Mouse (Mus musculus): ENCODE measurements around the gene Sel1l3. TPM values are rescaled to one million over a fixed set of nuclear protein-coding genes. Genes with fewer than 3 reads are reported as not detected.

The Sel1l3 gene
- polyA plus RNA-seq, 1 experiment = not detected

DNA sequence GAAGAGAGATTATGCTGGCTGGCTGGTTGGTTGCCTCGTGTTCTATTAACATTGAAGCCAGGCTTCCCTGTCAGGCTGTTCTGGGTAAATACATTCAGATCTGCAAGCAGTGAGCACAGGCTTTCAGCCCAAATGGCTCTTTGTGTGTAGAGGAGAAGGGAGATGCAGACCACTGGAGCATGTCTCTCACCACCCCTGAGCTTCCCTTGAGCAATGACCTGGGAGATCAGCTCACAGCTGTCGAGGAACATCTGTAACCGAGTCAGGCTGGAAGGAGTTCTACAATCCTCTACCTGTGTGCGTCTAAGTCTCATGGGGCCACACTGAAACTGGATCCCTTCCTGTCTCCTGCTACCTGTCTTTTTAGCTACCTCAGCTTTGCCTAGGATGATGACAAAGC is 16.8 kb upstream of the Sel1l3 start:
- TF ChIP-seq CTCF (IDR thresholded peaks at IDR 0.05; ENCODE audit: insufficient read depth, low read depth, low read length) = no peak
- no peak for TF ChIP-seq POLR2A (IDR thresholded peaks at IDR 0.05; ENCODE audit: insufficient read depth, low read depth, low read length)
- H3K27ac ChIP-seq (ENCODE audit: insufficient read depth, low read depth, low read length) = no peak overlapping the region
- peaks cover 1% of the 10 kb centered on the region; the same call in 1 of the 2 replicates for H3K4me1 ChIP-seq (ENCODE audit: control insufficient read depth, insufficient read depth, low read length)
- no peak overlapping the region for H3K4me3 ChIP-seq (ENCODE audit: insufficient read depth, low read depth, low read length)
- 85% methylated on average over 4 of the region's 4 CpGs for WGBS

DNA sequence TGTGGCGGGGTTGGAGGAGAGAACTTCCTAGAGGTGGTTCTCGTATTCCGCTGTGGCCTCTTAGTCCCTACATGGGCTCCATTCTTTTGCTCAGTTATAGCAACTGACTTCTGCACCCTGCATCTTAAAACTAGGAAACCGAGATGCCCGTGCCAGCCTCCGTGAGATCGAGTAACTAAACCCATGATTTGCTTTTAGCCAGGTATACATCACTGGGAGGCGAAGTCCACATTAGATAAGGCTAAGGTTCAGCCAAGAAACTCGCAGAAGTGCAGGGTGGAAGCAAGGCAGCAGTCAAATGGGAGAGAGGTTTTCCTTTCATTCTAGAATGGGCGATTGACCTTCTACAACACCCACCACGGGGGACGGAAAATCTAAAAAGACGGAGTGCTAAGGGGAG is 11.7 kb upstream of the Sel1l3 start:
- Histone ChIP-seq H3K4me3 (ENCODE audit: insufficient read depth, low read depth, low read length) (no peak overlapping the region), H3K4me1 (ENCODE audit: control insufficient read depth, insufficient read depth, low read length) (no peaks in the 10 kb centered on the region), H3K27ac (ENCODE audit: insufficient read depth, low read depth, low read length) (no peak overlapping the region)
- no peak for TF ChIP-seq CTCF (IDR thresholded peaks at IDR 0.05; ENCODE audit: insufficient read depth, low read depth, low read length)
- TF ChIP-seq POLR2A (IDR thresholded peaks at IDR 0.05; ENCODE audit: insufficient read depth, low read depth, low read length) = no peak
- 98% methylated on average over 13 of the region's 13 CpGs for WGBS

DNA sequence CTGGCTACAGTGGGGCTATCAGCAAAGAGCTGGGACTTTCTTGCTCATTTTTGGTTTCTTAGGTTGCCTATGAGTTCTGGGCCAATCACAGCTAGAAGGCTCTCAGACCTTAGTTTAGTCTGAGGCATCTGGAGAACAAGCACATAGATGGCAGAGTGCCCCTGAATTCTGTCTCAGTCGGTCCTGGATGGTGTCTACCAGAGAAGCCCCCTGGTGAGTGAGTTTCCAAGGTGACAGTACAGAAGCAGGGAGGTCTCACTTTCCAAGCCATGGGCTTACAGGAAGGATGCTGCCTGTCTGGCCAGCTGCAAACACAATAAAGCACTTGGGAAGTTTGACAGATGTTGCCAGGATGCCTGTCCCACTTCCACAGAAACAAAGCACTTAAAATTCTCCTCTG is 1.1 kb upstream of the Sel1l3 start:
- 0% methylated on average over 1 of the region's 1 CpGs for WGBS
- Histone ChIP-seq H3K4me3 (ENCODE audit: insufficient read depth, low read depth, low read length) (no peak overlapping the region), H3K4me1 (ENCODE audit: control insufficient read depth, insufficient read depth, low read length) (peaks cover 19% of the 10 kb centered on the region), H3K27ac (ENCODE audit: insufficient read depth, low read depth, low read length) (no peak overlapping the region)
- no peak for TF ChIP-seq CTCF (IDR thresholded peaks at IDR 0.05; ENCODE audit: insufficient read depth, low read depth, low read length)
- no peak for TF ChIP-seq POLR2A (IDR thresholded peaks at IDR 0.05; ENCODE audit: insufficient read depth, low read depth, low read length)

DNA sequence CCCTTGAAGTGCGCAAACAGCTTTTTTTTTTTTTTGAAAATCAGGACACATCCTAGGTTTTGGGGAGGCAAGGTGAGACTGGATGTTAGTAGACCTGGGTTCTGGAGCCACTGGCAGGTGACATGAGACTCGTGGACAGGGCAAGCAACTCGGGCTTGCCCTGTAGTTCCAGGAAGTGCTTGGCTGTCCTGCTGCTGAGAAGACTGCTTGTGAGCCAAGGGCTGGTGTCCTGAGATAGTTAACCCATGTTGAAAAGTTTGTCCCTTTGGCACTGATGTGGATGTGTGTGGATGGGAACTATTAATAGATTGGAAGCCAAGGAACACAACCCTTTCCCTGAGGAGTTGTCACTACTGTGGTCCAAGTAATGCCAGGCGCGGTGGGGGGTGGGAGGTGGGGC is 635 bp upstream of the Sel1l3 start:
- WGBS = 46% methylated on average over 5 of the region's 5 CpGs
- no peak overlapping the region for H3K4me3 ChIP-seq (ENCODE audit: insufficient read depth, low read depth, low read length)
- H3K4me1 ChIP-seq (ENCODE audit: control insufficient read depth, insufficient read depth, low read length) = peaks cover 22% of the 10 kb centered on the region
- no peak for TF ChIP-seq POLR2A (IDR thresholded peaks at IDR 0.05; ENCODE audit: insufficient read depth, low read depth, low read length)
- TF ChIP-seq CTCF (IDR thresholded peaks at IDR 0.05; ENCODE audit: insufficient read depth, low read depth, low read length) = no peak
- H3K27ac ChIP-seq (ENCODE audit: insufficient read depth, low read depth, low read length) = no peak overlapping the region

DNA sequence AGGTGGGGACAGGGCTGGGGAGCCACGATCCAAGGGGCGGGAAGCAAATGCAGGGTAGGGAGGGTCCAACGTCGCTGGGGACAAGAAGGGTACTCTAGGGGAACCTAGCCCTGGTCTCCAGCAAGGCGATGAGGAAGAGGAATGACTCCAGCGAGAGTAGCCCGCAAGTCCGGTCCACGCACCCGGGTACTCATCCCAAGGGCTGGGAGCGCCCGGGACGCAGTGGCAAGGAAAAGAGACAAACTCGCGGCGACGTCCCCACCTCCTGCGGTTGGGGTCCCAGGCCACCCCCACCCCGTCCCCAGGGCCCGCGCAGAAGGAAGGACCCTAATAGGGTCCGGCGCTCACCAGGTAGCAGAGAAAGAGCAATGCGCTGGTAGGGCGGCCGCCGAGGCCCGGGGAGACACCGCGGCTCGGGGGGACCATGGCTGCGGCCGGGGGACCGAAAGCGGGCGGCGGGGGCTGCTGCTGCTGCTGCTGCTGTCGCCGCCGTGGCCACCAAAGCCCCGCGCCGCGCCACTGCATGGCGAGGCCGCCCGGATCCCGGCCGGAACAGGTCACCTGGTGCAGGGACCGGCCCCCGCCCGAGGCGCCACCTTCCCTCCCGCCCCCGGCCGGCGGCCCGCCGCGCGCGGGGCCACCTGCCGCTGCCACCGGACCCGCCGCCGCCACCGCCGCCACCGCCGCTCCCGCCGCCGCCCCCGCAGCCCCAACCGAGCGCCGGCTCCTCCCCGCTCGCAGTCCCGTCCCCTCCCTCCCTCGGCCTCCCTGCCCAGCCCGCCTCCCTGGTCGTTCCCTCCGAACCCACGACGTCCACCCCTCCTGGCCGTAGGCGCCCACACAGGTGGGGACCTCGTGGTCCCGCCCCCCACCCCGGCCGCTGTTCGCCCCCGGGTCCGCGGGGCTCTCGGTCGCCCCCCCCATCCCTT is 681 bp downstream of the Sel1l3 start:
- no peak for TF ChIP-seq CTCF (IDR thresholded peaks at IDR 0.05; ENCODE audit: insufficient read depth, low read depth, low read length)
- TF ChIP-seq POLR2A (IDR thresholded peaks at IDR 0.05; ENCODE audit: insufficient read depth, low read depth, low read length) = no peak
- Histone ChIP-seq H3K4me1 (ENCODE audit: control insufficient read depth, insufficient read depth, low read length) (peaks cover 17% of the 10 kb centered on the region), H3K4me3 (ENCODE audit: insufficient read depth, low read depth, low read length) (peak overlapping the region; percentile 55), H3K27ac (ENCODE audit: insufficient read depth, low read depth, low read length) (no peak overlapping the region)
- 1% methylated on average over 89 of the region's 99 CpGs for WGBS

DNA sequence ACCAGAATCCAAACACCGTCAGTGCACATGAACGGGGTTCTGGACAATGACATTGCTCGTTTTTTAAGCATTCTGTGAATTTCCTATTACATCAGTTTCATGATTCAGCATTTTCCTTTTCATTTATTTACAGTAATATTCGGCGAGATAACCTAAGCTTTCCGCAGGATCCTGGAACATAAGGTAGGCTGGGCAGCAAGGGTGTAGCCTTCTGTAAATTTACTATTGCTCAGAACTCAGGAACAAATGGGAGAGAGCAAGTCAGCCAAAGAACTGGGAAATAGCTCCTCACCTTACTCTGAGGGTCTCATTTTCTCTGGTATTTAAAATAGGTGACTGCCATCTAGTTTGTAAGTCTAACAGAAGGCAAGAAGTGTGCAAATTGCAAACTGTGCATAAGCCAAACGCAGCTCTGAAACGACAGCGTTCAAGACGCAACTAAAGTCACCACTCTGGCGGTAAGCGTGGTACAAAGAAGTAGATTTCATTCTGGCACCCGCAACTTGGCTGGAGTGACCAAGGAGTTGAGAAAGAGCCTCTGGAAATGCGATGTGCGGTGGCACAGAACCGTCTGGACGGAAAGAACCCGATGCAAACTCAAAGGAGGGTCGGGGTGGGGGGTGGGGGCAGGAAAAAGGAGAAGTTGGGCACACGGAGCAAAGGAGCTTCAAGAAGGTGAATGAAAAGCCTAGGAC is 1.5 kb downstream of the Sel1l3 start:
- peaks cover 17% of the 10 kb centered on the region for H3K4me1 ChIP-seq (ENCODE audit: control insufficient read depth, insufficient read depth, low read length)
- no peak overlapping the region for H3K27ac ChIP-seq (ENCODE audit: insufficient read depth, low read depth, low read length)
- WGBS = 23% methylated on average over 20 of the region's 20 CpGs
- H3K4me3 ChIP-seq (ENCODE audit: insufficient read depth, low read depth, low read length) = peak overlapping the region; percentile 55
- TF ChIP-seq CTCF (IDR thresholded peaks at IDR 0.05; ENCODE audit: insufficient read depth, low read depth, low read length) (no peak), POLR2A (IDR thresholded peaks at IDR 0.05; ENCODE audit: insufficient read depth, low read depth, low read length) (no peak)

DNA sequence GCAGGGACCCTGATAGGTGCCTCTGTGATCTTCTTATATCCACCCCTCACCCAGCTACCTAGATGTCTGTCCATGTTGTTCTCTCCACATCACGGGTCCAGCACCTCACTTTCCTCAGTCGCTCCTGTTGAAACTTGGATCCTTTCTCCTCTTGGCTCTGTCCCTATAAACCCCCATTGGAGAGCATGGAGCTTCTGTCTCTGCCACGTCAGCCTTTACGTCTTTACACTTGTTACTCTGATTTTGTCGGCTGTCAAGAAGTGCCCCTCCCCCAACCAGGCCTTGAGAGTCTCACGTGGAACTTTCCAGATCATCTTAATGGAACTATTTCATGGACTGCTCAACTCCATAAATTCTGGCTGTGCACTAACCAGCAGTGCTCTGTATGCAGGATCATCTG is 2.5 kb downstream of the Sel1l3 start:
- H3K4me3 ChIP-seq (ENCODE audit: insufficient read depth, low read depth, low read length) = no peak overlapping the region
- 52% methylated on average over 6 of the region's 6 CpGs for WGBS

DNA sequence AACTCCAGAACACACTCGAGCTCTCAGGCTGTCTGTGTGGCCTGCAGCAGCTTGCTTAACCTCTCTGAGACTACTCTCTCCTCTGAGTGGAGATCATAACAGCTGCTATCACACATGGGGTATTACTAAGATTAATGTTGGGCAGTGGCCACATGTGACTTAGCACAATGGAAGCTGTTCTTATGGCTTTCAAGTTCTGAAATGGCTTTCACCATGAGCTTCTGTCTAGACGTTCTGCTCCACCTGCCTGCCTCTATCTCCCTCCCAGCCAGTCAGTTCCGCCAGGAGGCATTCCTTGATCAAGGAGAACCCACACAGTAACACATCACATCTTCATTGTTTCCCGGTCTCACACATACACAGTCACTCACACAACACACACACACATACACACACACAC is 3.2 kb downstream of the Sel1l3 start:
- H3K4me1 ChIP-seq (ENCODE audit: control insufficient read depth, insufficient read depth, low read length) = peaks cover 17% of the 10 kb centered on the region
- 78% methylated on average over 4 of the region's 4 CpGs for WGBS
- TF ChIP-seq POLR2A (IDR thresholded peaks at IDR 0.05; ENCODE audit: insufficient read depth, low read depth, low read length) (no peak), CTCF (IDR thresholded peaks at IDR 0.05; ENCODE audit: insufficient read depth, low read depth, low read length) (no peak)
- H3K27ac ChIP-seq (ENCODE audit: insufficient read depth, low read depth, low read length) = no peak overlapping the region
- H3K4me3 ChIP-seq (ENCODE audit: insufficient read depth, low read depth, low read length) = no peak overlapping the region

More for the DNA sequence above, 2.5 kb downstream of the Sel1l3 start:
- TF ChIP-seq CTCF (IDR thresholded peaks at IDR 0.05; ENCODE audit: insufficient read depth, low read depth, low read length) = no peak
- TF ChIP-seq POLR2A (IDR thresholded peaks at IDR 0.05; ENCODE audit: insufficient read depth, low read depth, low read length) = no peak
- Histone ChIP-seq H3K27ac (ENCODE audit: insufficient read depth, low read depth, low read length) (no peak overlapping the region), H3K4me1 (ENCODE audit: control insufficient read depth, insufficient read depth, low read length) (peaks cover 17% of the 10 kb centered on the region)

DNA sequence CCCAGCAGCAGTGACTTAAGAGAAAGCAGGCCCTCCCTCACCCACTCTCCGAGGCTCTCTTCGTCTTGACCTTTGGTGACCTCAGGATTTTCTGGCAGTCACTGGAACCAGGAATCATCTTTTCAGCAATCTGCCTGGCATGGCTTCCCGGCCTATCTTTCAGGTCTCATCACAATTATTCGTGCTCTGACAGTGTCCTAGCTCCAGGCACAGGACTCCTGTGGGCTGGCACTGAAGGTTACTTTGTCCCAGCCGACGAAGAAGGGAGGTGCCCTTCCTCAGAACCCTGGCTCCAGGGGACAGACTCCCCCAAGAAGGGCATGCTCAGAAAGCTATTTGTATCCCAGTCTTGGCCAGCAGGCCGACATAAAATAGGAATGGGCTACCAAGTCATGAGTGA is 4.0 kb downstream of the Sel1l3 start:
- 69% methylated on average over 7 of the region's 7 CpGs for WGBS
- TF ChIP-seq POLR2A (IDR thresholded peaks at IDR 0.05; ENCODE audit: insufficient read depth, low read depth, low read length) (no peak), CTCF (IDR thresholded peaks at IDR 0.05; ENCODE audit: insufficient read depth, low read depth, low read length) (no peak)
- Histone ChIP-seq H3K4me3 (ENCODE audit: insufficient read depth, low read depth, low read length) (no peak overlapping the region), H3K27ac (ENCODE audit: insufficient read depth, low read depth, low read length) (no peak overlapping the region), H3K4me1 (ENCODE audit: control insufficient read depth, insufficient read depth, low read length) (peaks cover 17% of the 10 kb centered on the region)
